Mouse (Mus musculus) erythroid progenitor cell, adult 5-6 weeks (primary cell): ENCODE measurements around the gene Rnf144b. TPM values are rescaled to one million over a fixed set of nuclear protein-coding genes. Genes with fewer than 3 reads are reported as not detected.

Experiments
- ATAC-seq: replicated peaks from 2 replicates; pipeline ENCODE4 v1.8.0; 2016; ENCODE audit warnings: moderate number of reproducible peaks, mild to moderate bottlenecking, moderate TSS enrichment, inconsistent platforms; ENCODE audit not compliant: poor library complexity, low FRiP score, severe bottlenecking
- total RNA-seq, 2 experiments: library from RNA; stranded (forward) in 1 of 2; stranded (reverse) in 1 of 2; fragments of 150-400 nt in 1 of 2; fragments of 186-747, 209-891 nt in 1 of 2; gene quantifications; 2 replicates each; pipeline versions ENCODE4 v1.2.3 to v1.2.4; 2015 to 2017; ENCODE audit warnings: low replicate concordance in 2 of 2

The Rnf144b gene
- total RNA-seq, 2 experiments from 2014 or later: 0.84 to 1.1 TPM

- no peak for ATAC-seq
Measured at GRCm38 (mm10) chr13:47170811-47171555, 48.5 kb downstream of the Rnf144b start.

- no peak for ATAC-seq
Measured at GRCm38 (mm10) chr13:47172891-47173290, 50.4 kb downstream of the Rnf144b start.

GRCm38 (mm10) chr13:47178182-47178581 is 55.7 kb downstream of the Rnf144b start:
- ATAC-seq: no peak

GRCm38 (mm10) chr13:47180776-47181175 is 58.3 kb downstream of the Rnf144b start:
- no peak for ATAC-seq

- no peak for ATAC-seq
Measured at GRCm38 (mm10) chr13:47182366-47182765, 59.9 kb downstream of the Rnf144b start.

GRCm38 (mm10) chr13:47183033-47183730 is 60.7 kb downstream of the Rnf144b start:
- no peak for ATAC-seq

- no peak for ATAC-seq
Measured at GRCm38 (mm10) chr13:47183771-47184170, 61.3 kb downstream of the Rnf144b start.

GRCm38 (mm10) chr13:47187836-47188235 is 65.4 kb downstream of the Rnf144b start:
- ATAC-seq: no peak

GRCm38 (mm10) chr13:47189971-47190370 is 67.5 kb downstream of the Rnf144b start:
- ATAC-seq: no peak

- ATAC-seq: no peak
Measured at GRCm38 (mm10) chr13:47192200-47192599, 69.7 kb downstream of the Rnf144b start.

- no peak for ATAC-seq
Measured at GRCm38 (mm10) chr13:47192771-47193170, 70.3 kb downstream of the Rnf144b start.

GRCm38 (mm10) chr13:47193326-47194153 is 71.1 kb downstream of the Rnf144b start:
- ATAC-seq: no peak

- ATAC-seq: no peak
Measured at GRCm38 (mm10) chr13:47194695-47195094, 72.2 kb downstream of the Rnf144b start.

GRCm38 (mm10) chr13:47195491-47195890 is 73.0 kb downstream of the Rnf144b start:
- ATAC-seq: no peak

- no peak for ATAC-seq
Measured at GRCm38 (mm10) chr13:47200011-47200670, 77.7 kb downstream of the Rnf144b start.

- no peak for ATAC-seq
Measured at GRCm38 (mm10) chr13:47201962-47202624, 79.6 kb downstream of the Rnf144b start.

GRCm38 (mm10) chr13:47210496-47210895 is 88.0 kb downstream of the Rnf144b start:
- ATAC-seq: no peak

- ATAC-seq: no peak
Measured at GRCm38 (mm10) chr13:47210992-47211391, 88.5 kb downstream of the Rnf144b start.

GRCm38 (mm10) chr13:47211581-47211980 is 89.1 kb downstream of the Rnf144b start:
- ATAC-seq: no peak
